Mouse (Mus musculus) limb, embryonic 15.5 days (tissue): Measurements from ENCODE around the gene Ptgdr2. TPM values are rescaled to one million over a fixed set of nuclear protein-coding genes. Genes with fewer than 3 reads are reported as not detected.

ENCODE experiments used
- ATAC-seq: fragments of 200-750 bp; cut with Nextera tagmentation; 2 replicates; pipeline ENCODE4 v1.8.0; 2017; ENCODE audit warnings: low read depth, moderate TSS enrichment; ENCODE audit not compliant: insufficient number of reproducible peaks, low FRiP score, low TSS enrichment
- H3K27ac ChIP-seq: fragments of 300-500 bp; sonication (generic); 2 replicates; pipeline ENCODE4 v1.5.1; 2015; ENCODE audit warnings: moderate library complexity, mild to moderate bottlenecking, inconsistent platforms
- H3K27me3 ChIP-seq: fragments of 300-500 bp; sonication (generic); 2 replicates; pipeline ENCODE4 v1.6.1; 2015; ENCODE audit warnings: inconsistent platforms
- H3K36me3 ChIP-seq: fragments of 300-500 bp; sonication (generic); 2 replicates; pipeline ENCODE4 v1.6.1; 2015; ENCODE audit warnings: inconsistent platforms
- H3K4me1 ChIP-seq: fragments of 300-500 bp; sonication (generic); 2 replicates; pipeline ENCODE4 v1.6.1; 2015; ENCODE audit warnings: inconsistent platforms
- H3K4me2 ChIP-seq: fragments of 300-500 bp; sonication (generic); 2 replicates; pipeline ENCODE4 v1.6.1; 2015; ENCODE audit warnings: mild to moderate bottlenecking, inconsistent platforms
- H3K4me3 ChIP-seq: fragments of 300-500 bp; sonication (generic); 2 replicates; pipeline ENCODE4 v1.5.1; 2015; ENCODE audit warnings: mild to moderate bottlenecking, inconsistent platforms
- H3K9ac ChIP-seq: fragments of 300-500 bp; sonication (generic); 2 replicates; pipeline ENCODE4 v1.6.1; 2015; ENCODE audit warnings: inconsistent platforms
- H3K9me3 ChIP-seq: fragments of 300-500 bp; sonication (generic); 2 replicates; pipeline ENCODE4 v1.6.1; 2016; ENCODE audit warnings: inconsistent platforms
- WGBS: fragments of 180-500 bp; shearing (Covaris S2); methylation state at CpG from one replicate; pipeline ENCODE4 v1.1.7; 2015; 5-methylcytosine and 5-hydroxymethylcytosine counted together
- polyA plus RNA-seq: library from polyadenylated mRNA; unstranded; fragments of >200 nt; fragmentation: Nextera tagmentation; extraction: Ambion mirVana; gene quantifications from 2 replicates; pipeline ENCODE4 v1.2.1, GENCODE M21; 2015

The Ptgdr2 gene
- polyA plus RNA-seq, 1 experiment from 2014 or later, result not detected

DNA sequence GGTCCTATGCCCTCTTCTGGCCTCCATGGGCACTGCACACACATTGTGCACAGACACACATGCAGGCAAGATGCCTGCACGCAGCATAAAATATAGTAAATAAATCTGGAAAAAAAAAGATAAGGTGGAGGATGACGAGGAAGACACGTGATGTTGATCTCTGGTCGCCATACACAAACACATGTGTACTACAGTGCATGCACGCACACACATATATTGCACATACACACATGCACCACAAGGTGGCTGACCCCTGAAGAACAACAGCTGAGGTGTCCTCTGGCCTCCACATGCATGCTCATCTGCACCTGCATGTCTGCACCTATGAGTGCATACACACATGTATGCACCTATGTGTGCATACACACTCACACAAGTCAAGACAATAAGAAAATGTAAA is 883 bp upstream of the Ptgdr2 start:
- no peak overlapping the region for H3K4me2 ChIP-seq
- H3K9ac ChIP-seq, result no peak overlapping the region
- H3K4me3 ChIP-seq, result no peak overlapping the region
- no peaks in the 10 kb centered on the region for H3K9me3 ChIP-seq
- no peak overlapping the region for H3K27ac ChIP-seq
- H3K36me3 ChIP-seq, result no peaks in the 10 kb centered on the region
- no peak for ATAC-seq
- 87% methylated on average over 5 of the region's 5 CpGs for WGBS
- H3K4me1 ChIP-seq, result peaks cover 12% of the 10 kb centered on the region
- no peaks in the 10 kb centered on the region for H3K27me3 ChIP-seq

DNA sequence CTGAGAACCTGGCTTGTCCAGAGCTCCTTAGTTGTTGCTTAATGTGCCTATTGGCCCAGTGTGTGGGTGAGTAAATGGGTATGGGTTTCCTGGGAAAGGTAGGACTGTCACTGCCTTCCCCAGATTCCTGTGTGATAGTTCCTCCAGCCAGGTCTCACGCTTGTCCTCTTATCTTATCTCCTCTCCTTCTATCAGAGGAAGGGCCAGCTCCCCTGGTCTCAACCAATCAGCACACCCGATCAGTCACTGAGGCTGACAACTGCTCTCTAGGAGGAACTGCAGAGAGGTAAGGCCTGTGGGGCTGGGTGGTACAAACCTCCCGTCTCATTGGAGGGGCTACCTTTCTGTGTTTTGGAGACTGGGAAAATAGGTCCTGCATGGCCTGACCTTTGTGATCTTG is 1.8 kb downstream of the Ptgdr2 start:
- peaks cover 18% of the 10 kb centered on the region for H3K4me1 ChIP-seq
- no peak overlapping the region for H3K9ac ChIP-seq
- H3K36me3 ChIP-seq, result peaks cover 22% of the 10 kb centered on the region
- no peak overlapping the region for H3K4me2 ChIP-seq
- whole genome bisulfite sequencing, result 35% methylated on average over 3 of the region's 3 CpGs
- no peaks in the 10 kb centered on the region for H3K27me3 ChIP-seq
- H3K4me3 ChIP-seq, result no peak overlapping the region
- ATAC-seq, result no peak
- no peaks in the 10 kb centered on the region for H3K9me3 ChIP-seq
- no peak overlapping the region for H3K27ac ChIP-seq

DNA sequence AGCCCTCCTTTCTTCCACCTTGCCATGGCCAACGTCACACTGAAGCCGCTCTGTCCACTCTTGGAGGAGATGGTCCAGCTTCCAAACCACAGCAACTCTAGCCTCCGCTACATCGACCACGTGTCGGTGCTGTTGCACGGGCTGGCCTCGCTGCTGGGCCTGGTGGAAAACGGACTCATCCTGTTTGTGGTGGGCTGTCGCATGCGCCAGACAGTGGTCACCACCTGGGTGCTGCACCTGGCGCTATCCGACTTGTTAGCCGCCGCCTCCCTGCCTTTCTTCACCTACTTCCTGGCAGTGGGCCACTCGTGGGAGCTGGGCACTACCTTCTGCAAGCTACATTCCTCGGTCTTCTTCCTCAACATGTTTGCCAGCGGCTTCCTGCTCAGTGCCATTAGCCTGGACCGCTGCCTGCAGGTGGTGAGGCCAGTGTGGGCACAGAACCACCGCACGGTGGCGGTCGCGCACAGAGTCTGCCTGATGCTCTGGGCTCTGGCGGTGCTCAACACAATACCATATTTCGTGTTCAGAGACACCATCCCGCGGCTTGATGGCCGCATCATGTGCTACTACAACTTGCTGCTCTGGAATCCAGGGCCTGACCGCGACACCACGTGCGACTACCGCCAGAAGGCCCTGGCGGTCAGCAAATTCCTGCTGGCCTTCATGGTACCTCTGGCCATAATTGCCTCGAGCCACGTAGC is 3.3 kb downstream of the Ptgdr2 start:
- 18% methylated on average over 37 of the region's 37 CpGs for WGBS
- ATAC-seq, result peak; percentile 67; the same call in 1 of the 2 replicates

DNA sequence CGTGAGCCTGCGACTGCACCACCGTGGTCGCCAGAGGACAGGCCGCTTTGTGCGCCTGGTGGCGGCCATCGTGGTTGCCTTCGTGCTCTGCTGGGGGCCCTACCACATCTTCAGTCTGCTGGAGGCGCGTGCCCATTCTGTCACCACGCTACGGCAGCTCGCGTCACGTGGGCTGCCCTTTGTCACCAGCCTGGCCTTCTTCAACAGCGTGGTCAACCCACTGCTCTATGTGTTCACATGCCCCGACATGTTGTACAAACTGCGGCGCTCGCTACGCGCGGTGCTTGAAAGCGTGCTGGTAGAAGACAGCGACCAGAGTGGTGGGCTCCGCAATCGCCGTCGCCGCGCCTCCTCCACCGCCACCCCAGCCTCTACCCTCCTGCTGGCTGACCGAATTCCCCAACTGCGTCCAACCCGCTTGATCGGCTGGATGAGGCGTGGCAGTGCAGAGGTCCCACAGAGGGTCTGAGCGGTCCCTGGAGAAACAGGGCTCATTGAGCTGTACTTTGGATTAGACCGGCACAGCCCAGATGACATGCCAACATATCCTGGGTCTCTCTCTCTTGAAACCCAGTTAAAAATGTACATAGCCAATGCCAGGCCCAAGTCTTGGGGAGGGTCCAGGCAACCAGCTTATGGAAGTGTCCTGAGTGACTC is 4.0 kb downstream of the Ptgdr2 start:
- no peaks in the 10 kb centered on the region for H3K27me3 ChIP-seq
- WGBS, result 2% methylated on average over 40 of the region's 40 CpGs
- no peaks in the 10 kb centered on the region for H3K9me3 ChIP-seq
- H3K4me3 ChIP-seq, result peak overlapping the region; percentile 41
- H3K36me3 ChIP-seq, result peaks cover 41% of the 10 kb centered on the region
- H3K4me2 ChIP-seq, result peak overlapping the region; percentile 92
- peaks cover 18% of the 10 kb centered on the region for H3K4me1 ChIP-seq
- H3K9ac ChIP-seq, result peak overlapping the region; percentile 44
- H3K27ac ChIP-seq, result 0 out of 2 replicates have a peak overlapping the region, but pooled peaks have one; percentile 3
- no peak; the same call in 1 of the 2 replicates for ATAC-seq

More for the DNA sequence above, 3.3 kb downstream of the Ptgdr2 start:
- Histone ChIP-seq H3K27ac (0 out of 2 replicates have a peak overlapping the region, but pooled peaks have one; percentile 3), H3K9ac (peak overlapping the region; percentile 44), H3K36me3 (peaks cover 37% of the 10 kb centered on the region), H3K9me3 (no peaks in the 10 kb centered on the region), H3K4me1 (peaks cover 18% of the 10 kb centered on the region), H3K4me2 (peak overlapping the region; percentile 92), H3K4me3 (peak overlapping the region; percentile 41), H3K27me3 (no peaks in the 10 kb centered on the region)

DNA sequence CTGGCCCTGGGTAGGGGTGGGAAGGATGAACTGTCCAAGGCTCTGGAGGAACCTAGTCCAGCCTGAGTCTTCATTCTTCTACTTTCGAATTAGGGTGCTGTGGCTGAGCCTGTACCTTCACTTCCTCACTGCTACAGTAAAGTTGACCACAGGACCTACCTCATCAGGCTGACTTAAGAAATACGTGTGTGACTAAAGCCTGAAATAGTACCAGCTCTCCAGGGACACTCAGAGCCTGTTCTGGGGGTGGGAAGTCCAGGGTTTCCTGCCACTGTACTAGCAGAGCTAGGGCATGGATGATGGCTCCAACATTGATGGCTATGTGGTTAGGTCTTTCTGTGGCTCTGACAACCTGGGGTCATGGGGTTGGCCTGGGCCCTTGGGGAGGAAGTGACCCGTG is 7.0 kb downstream of the Ptgdr2 start:
- WGBS, result 78% methylated on average over 3 of the region's 3 CpGs
- no peak overlapping the region for H3K27ac ChIP-seq
- H3K4me3 ChIP-seq, result no peak overlapping the region
- no peak for ATAC-seq
- no peaks in the 10 kb centered on the region for H3K27me3 ChIP-seq
- no peak overlapping the region for H3K9ac ChIP-seq
- H3K36me3 ChIP-seq, result peaks cover 41% of the 10 kb centered on the region
- H3K4me1 ChIP-seq, result peaks cover 41% of the 10 kb centered on the region
- no peaks in the 10 kb centered on the region for H3K9me3 ChIP-seq
- H3K4me2 ChIP-seq, result no peak overlapping the region

DNA sequence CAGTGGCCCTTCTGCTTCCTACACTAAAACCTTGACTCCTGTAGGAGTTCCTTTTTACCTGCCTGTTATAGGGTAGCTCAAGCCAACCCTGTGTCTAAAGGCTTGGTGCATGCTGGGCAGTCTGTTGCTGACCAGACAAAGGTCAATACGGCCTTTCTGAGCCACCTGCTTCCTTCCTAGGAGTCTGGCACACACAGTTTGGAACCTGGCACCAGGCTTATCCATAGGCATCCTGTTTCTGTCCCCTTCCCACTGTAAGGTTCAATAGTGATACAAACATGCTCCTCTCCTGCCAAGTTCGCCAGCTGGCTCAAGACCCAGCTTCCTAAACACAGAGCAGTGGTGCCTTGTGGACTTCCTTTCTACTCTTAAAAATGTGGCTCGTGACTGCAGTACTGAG is 9.5 kb downstream of the Ptgdr2 start:
- no peak overlapping the region for H3K9ac ChIP-seq
- H3K36me3 ChIP-seq, result peaks cover 41% of the 10 kb centered on the region
- 0 out of 2 replicates have a peak overlapping the region, but pooled peaks have one; percentile 63 for H3K4me3 ChIP-seq
- no peak for ATAC-seq
- peaks cover 30% of the 10 kb centered on the region for H3K4me1 ChIP-seq
- no peak overlapping the region; the same call in 1 of the 2 replicates for H3K4me2 ChIP-seq
- no peaks in the 10 kb centered on the region for H3K27me3 ChIP-seq
- no peaks in the 10 kb centered on the region for H3K9me3 ChIP-seq
- 83% methylated on average over 3 of the region's 3 CpGs for WGBS
- H3K27ac ChIP-seq, result no peak overlapping the region

DNA sequence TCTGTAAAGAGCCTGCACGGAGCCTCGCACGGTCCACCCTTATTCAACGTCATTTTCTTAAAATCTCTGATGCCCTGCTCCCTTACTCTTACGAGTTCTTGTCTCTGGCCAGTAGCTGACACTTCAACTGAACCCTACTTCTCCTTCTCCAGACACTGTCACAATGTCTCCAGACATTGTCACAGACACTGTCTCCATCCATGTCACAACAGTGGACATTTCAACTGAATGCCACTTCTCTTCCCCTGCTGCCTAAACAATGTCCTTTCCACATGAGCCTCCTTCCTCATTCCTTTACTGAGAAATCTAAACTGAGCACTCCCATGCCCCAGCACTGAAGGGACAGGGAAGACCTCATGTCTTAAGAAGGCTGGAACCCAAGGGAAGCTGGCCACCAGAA is 10.3 kb downstream of the Ptgdr2 start:
- 85% methylated on average over 5 of the region's 5 CpGs for WGBS

DNA sequence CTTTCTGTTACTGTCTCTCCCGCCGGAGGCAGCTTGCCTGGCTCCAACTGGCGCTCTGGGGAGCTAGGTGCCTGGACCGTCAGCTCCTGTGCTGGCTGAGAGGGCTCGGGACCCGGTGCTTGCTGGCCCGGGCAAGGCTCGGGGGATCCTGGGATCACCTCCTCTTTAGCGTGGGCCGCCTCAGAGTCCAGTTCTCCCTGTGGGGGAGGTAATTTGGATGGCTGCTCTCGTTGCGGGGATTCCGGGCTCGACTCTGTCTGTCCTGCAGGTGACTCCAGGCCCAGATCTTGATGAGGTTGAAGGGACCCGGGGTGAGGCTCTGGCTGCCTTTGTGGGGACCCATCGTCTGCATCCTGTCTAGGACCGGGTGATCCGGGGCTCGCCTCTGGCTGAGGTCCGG is 11.5 kb downstream of the Ptgdr2 start:
- peaks cover 23% of the 10 kb centered on the region for H3K36me3 ChIP-seq
- H3K4me2 ChIP-seq, result peak overlapping the region; percentile 95
- no peak for ATAC-seq
- H3K9ac ChIP-seq, result peak overlapping the region; percentile 59
- no peaks in the 10 kb centered on the region for H3K9me3 ChIP-seq
- H3K27ac ChIP-seq, result no peak overlapping the region
- H3K4me1 ChIP-seq, result peaks cover 28% of the 10 kb centered on the region
- peak overlapping the region; percentile 63 for H3K4me3 ChIP-seq
- WGBS, result under 1% methylated on average over 20 of the region's 20 CpGs
- H3K27me3 ChIP-seq, result peaks cover 1% of the 10 kb centered on the region; the same call in 1 of the 2 replicates

More for the DNA sequence above, 10.3 kb downstream of the Ptgdr2 start:
- Histone ChIP-seq H3K27ac (no peak overlapping the region), H3K9ac (peak overlapping the region; percentile 59; the same call in 1 of the 2 replicates), H3K4me3 (peak overlapping the region; percentile 63), H3K27me3 (no peaks in the 10 kb centered on the region), H3K9me3 (no peaks in the 10 kb centered on the region), H3K36me3 (peaks cover 35% of the 10 kb centered on the region), H3K4me2 (peak overlapping the region; percentile 95), H3K4me1 (peaks cover 28% of the 10 kb centered on the region)
- ATAC-seq, result no peak

DNA sequence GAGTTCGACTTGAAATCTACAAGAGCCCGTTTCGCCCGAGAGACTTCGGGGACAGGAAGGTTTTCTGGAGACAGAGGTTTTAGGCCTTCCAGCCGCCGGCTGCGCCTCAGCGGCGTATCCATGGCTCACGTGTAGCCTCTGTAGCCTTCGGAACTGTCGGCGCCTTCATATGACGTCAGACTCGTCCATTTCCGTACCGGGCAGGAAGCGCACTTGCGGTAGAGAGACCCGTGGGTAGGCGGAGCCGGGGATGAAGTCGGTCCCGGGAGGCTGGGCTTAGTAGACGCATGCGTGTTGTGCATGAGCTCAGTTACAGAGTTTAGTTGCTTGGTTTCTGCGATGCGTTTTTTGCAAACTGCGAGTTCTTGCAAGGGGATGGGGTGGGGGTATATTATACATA is 12.2 kb downstream of the Ptgdr2 start, which contains the start of gene Ccdc86:
Ccdc86 (minus strand) TSS at position 155 of the 400 bp plus-strand sequence.
- peak; percentile 92 for ATAC-seq
- Histone ChIP-seq H3K4me2 (peak within 1 kb of the TSS; percentile 95), H3K4me1 (peaks cover 28% of the 10 kb centered on the region), H3K9me3 (no peaks in the 10 kb centered on the region), H3K36me3 (peaks cover 16% of the 10 kb centered on the region), H3K4me3 (peak within 1 kb of the TSS; percentile 63), H3K27me3 (peaks cover 8% of the 10 kb centered on the region; the same call in 1 of the 2 replicates), H3K9ac (peak within 1 kb of the TSS; percentile 59), H3K27ac (peak within 1 kb of the TSS; percentile 58)
- under 1% methylated on average over 30 of the region's 30 CpGs for WGBS

DNA sequence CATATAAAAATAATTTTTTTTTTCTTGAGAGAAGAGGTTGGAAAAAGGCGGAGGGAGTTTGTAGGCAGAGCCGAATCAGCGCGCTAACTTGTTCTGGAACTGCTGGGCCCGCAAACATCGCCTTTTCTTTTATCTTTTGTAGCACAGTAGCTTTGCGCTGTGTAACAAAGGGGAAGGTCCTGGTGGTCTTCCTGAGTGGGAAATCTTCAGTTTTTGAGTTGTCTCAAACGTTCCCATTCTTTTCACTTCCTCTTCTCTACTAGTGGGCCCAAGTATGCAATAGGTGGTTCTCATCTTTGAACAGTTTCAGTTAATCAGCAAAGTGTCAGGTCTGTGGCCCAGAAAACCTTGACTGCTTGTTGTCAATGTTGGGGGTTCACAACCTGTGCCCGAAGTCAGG is 12.6 kb downstream of the Ptgdr2 start:
- Histone ChIP-seq H3K27me3 (peaks cover 9% of the 10 kb centered on the region; the same call in 1 of the 2 replicates), H3K4me1 (peaks cover 28% of the 10 kb centered on the region), H3K27ac (peak overlapping the region; percentile 58), H3K9ac (no peak overlapping the region), H3K4me3 (peak overlapping the region; percentile 63), H3K36me3 (peaks cover 11% of the 10 kb centered on the region), H3K9me3 (no peaks in the 10 kb centered on the region), H3K4me2 (peak overlapping the region; percentile 95)
- no peak for ATAC-seq
- WGBS, result 33% methylated on average over 9 of the region's 9 CpGs

DNA sequence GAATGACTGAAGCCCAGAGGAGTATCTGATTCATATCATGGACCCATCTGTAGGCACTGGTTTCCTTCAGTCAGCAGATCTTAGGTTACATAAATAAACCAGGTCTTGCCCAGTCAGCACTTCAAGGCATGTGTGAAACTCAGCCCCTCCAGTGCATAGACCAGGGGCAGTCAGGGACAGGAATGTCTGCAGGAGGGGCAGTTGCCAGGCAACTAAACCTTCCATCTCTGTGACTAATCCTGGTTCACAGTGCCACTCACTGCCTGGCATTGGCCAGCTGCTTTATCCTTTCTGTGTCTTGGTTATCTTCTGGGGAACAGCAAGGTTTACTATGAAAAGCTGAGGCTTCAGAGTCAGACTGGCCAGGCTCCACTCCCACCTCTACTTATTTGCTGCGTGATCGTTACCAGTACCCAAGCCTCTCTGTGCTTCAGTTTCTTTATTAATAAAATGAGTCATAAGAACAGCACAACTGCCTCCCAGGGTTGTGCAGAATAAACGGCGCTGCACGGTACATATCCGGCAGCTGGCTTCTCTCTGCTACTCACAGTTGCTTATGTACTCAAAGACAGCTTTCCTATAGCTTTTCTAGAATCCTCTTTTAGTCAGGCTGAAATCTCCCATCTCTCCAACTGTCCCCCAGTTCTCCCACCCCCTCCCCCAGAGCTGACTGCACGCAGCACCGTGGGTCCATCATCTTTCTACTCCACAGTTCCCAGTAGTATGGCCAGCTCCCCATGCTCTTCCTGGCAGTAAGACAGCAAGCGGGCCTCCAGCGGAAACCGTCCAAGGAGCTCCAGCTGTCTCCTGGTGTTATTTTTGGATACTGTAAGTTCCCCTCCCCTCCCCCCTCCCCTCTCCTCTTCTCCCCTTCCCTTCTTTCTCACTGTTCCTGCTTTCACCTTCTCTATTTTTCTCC is 15.3 kb downstream of the Ptgdr2 start:
- H3K4me1 ChIP-seq, result peaks cover 18% of the 10 kb centered on the region
- H3K27me3 ChIP-seq, result peaks cover 14% of the 10 kb centered on the region; the same call in 1 of the 2 replicates
- WGBS, result 59% methylated on average over 11 of the region's 11 CpGs
- no peak overlapping the region for H3K4me2 ChIP-seq
- peak overlapping the region; percentile 51 for H3K27ac ChIP-seq
- H3K36me3 ChIP-seq, result no peaks in the 10 kb centered on the region
- no peaks in the 10 kb centered on the region for H3K9me3 ChIP-seq
- peak; percentile 67 for ATAC-seq
- no peak overlapping the region for H3K9ac ChIP-seq
- H3K4me3 ChIP-seq, result no peak overlapping the region
